Mouse (Mus musculus) ES-CJ7 (cell line): ENCODE measurements around the gene Speer4b.
"Not testable (repeated sequence)": the region's sequence is repeated elsewhere in the genome, so short reads cannot be mapped to it uniquely, and the experiment has no call there.

Experiments used
- DNase-seq: peaks from one replicate; pipeline ENCODE4 v3.0.0; 2011; ENCODE audit warnings: low read depth, low spot score

The Speer4b gene

GRCm38 (mm10) chr5:27501338-27501737, at the start of gene Speer4b:
TSS of gene Speer4b (minus strand) at chr5:27501438.
- DNase-seq, result not testable (repeated sequence)

GRCm38 (mm10) chr5:27549291-27549690, 48.1 kb upstream of the Speer4b start:
- DNase-seq, result no peak

DNA sequence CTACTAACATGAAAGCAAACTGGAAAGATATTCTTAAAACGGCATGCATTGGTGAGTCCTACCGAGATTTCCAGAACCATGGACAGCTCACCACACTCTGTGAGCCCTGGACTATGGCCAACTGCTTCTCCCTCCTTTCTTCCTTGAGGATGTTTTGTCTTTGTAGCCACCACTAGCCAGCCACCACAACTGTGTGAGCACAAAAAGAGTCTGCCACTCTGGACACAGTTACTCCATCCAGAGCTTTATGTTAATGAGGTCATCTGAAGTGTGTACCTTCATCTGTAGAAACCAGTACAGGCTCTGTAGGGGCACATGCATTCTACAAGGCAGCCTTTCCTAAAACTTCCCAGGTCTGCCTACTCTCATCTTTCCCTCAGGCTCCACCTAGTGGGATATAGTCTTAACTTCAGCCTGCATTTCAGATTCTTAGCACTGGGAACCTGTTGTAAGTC, 43.6 kb upstream of the Speer4b start:
- peak; percentile 77 for DNase-seq

DNA sequence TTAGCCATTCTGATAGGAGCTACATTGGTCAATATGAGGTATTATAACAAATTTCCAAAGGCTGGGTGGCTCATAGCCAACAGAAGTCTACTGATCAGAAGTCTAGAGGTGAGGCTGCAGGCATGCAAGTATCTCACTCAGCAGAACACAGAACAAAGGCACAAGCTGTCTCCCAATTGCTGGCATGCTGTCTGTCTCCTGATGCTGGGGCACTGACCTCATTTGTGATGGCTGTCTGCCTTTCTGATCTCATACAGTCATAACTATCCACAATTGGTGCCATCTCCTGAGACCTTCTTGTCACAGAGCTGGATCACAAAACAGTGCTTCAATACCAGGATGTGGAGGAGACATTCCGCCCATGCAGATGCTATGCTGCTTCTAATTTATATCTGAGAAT, 25.7 kb upstream of the Speer4b start:
- no peak for DNase-seq

GRCm38 (mm10) chr5:27518716-27519115, 17.5 kb upstream of the Speer4b start:
- no peak for DNase-seq

- DNase-seq, result no peak
Observed at GRCm38 (mm10) chr5:27490942-27491341, 10.3 kb downstream of the Speer4b start.

- DNase-seq, result peak; percentile 5
Observed at GRCm38 (mm10) chr5:27486138-27486537, 15.1 kb downstream of the Speer4b start.

DNA sequence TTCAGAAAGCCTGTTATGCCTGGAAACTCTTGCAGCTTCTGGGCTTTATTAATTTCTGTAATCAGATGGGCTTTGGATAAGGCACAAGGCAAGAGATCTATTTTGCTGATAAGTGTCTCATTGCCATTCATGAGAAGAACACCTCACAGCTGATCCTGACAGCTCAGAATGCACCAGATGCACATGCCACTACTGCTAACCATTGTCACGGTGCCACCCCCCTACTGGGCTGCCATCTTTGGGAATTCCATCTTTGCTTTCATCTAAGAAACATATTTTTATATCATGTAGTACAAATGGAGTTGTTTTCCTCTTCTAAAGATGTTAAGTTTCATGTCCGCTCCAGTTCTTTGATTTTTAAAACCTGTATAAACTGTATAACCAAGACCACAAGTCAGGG, 19.5 kb downstream of the Speer4b start:
- no peak for DNase-seq

DNA sequence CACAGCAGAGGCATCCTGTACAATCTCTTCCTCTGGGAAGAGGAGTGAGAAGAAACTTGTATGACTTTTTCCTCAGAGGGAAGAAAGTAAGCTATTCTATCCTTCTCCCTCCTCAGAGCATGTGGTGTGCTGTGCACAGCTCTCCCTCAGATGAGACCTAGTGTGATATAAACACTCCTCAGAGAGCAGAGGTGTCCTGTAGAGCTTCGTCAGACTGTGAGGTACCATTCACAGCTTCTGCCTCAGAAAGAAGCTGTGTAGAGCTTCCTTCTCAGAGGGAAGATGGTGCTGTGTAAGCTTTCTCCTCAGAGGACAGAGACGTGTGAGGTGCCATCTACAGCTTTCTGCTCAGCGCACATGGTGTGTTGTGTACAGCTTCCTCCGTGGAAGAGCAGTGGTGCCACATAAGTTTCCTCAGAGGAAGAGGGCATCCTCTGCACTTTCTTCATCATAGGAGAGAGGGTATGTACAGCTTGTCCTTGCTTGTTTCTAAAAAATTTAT, 26.2 kb downstream of the Speer4b start:
- DNase-seq, result no peak

GRCm38 (mm10) chr5:27457686-27458085, 43.6 kb downstream of the Speer4b start:
- DNase-seq, result no peak

GRCm38 (mm10) chr5:27456981-27457380, 44.3 kb downstream of the Speer4b start:
- DNase-seq, result no peak

- DNase-seq, result peak; percentile 46
Observed at GRCm38 (mm10) chr5:27454386-27454785, 46.9 kb downstream of the Speer4b start.

GRCm38 (mm10) chr5:27453201-27453845, 47.9 kb downstream of the Speer4b start:
- DNase-seq, result peak; percentile 69
